Mouse (Mus musculus) small intestine, adult 2 months (tissue): ENCODE data around the gene Sppl3. TPM values are rescaled to one million over a fixed set of nuclear protein-coding genes. Genes with fewer than 3 reads are reported as not detected.
A peak's percentile ranks its signal among the peaks of the same experiment; 100 is the strongest.

Source experiments
- H3K27ac ChIP-seq: fragments of 200-500 bp; 2 replicates; pipeline ENCODE4 v1.5.1; 2012; ENCODE audit warnings: low read depth, low read length, control low read depth, inconsistent platforms; ENCODE audit not compliant: insufficient read depth
- H3K27me3 ChIP-seq: fragments of 200-500 bp; 2 replicates; pipeline ENCODE4 v1.6.1; 2012; ENCODE audit warnings: mild to moderate bottlenecking, moderate library complexity, low read length, inconsistent platforms; ENCODE audit not compliant: control insufficient read depth, insufficient read depth
- H3K36me3 ChIP-seq: fragments of 200-500 bp; 2 replicates; pipeline ENCODE4 v1.6.1; 2012; ENCODE audit warnings: mild to moderate bottlenecking, low read length, control low read depth, inconsistent platforms; ENCODE audit not compliant: control insufficient read depth, insufficient read depth
- H3K4me1 ChIP-seq: fragments of 200-500 bp; 2 replicates; pipeline ENCODE4 v1.6.1; 2012; ENCODE audit warnings: low read length, inconsistent platforms, mixed read lengths; ENCODE audit not compliant: control insufficient read depth, insufficient read depth, insufficient read length
- H3K4me3 ChIP-seq: fragments of 200-500 bp; 2 replicates; pipeline ENCODE4 v1.5.1; 2012; ENCODE audit warnings: low read depth, mild to moderate bottlenecking, control low read depth, inconsistent platforms, low read length, moderate library complexity
- CTCF ChIP-seq: fragments of 200-500 bp; IDR thresholded peaks from 2 replicates; pipeline ENCODE4 v1.5.1; 2012; ENCODE audit warnings: low read depth, mild to moderate bottlenecking, control low read depth, inconsistent platforms, low read length, moderate library complexity, mixed read lengths; ENCODE audit not compliant: insufficient replicate concordance, insufficient read length; ENCODE audit errors: extremely low read depth
- POLR2A ChIP-seq: fragments of 200-500 bp; IDR thresholded peaks from 2 replicates; pipeline ENCODE4 v1.6.1; 2012; ENCODE audit warnings: low read depth, mild to moderate bottlenecking, control low read depth, inconsistent platforms, low read length, moderate library complexity
- WGBS: fragments of 180-500 bp; shearing (Covaris S2); methylation state at CpG from one replicate; pipeline ENCODE4 v1.1.7; 2018; 5-methylcytosine and 5-hydroxymethylcytosine counted together
- polyA plus RNA-seq: library from polyadenylated mRNA; depleted of rRNA; stranded (reverse); fragments of >200 nt; gene quantifications from 2 replicates; pipeline ENCODE4 v1.2.3, GENCODE M21; 2012

The Sppl3 gene
- polyA plus RNA-seq, 1 experiment = 101 TPM

DNA sequence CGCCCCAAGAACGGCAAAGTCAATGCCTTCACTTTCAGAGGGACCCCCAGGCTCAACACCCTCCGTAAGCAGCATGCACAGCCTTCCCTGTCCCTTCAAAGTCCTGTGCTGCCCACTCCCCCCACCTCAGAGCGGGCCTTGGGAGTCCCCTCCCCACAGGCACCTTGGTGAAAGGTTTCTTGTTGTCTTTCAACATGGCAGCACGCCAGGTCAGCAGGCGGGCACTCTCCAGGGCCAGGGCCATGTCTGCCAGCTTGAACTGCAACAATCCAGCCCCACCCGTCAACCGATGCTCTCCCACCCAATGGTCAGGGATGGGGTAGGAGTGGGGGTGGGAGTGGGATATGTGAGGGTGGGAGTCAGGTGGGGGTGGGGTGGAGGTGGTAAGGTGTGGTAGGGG, 100.2 kb downstream of the Sppl3 start:
- no peaks in the 10 kb centered on the region for H3K4me1 ChIP-seq
- H3K36me3 ChIP-seq = peaks cover 29% of the 10 kb centered on the region
- H3K4me3 ChIP-seq = no peak overlapping the region
- TF ChIP-seq CTCF = no peak
- no peak for TF ChIP-seq POLR2A
- no peak overlapping the region for H3K27ac ChIP-seq
- no peaks in the 10 kb centered on the region for H3K27me3 ChIP-seq
- 82% methylated on average over 8 of the region's 8 CpGs for WGBS

DNA sequence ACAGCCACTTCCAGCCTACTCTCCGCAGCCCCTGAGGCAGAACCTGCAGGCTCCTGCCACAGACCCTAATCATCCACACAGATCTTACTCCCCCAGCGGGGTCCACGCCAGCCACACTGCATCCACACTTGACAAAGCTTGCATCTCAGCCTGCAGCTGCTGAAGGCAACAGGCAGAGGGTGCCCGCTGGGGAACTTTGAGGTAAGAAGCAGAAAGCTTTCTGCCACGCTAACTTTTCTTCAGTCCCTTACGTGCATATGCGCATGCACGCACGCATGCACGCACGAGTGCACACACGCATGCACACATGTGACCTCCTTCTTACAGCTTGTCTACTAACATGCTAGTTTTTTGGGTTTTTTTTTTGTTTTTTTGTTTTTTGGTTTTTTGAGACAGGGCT, 102.3 kb downstream of the Sppl3 start:
- TF ChIP-seq POLR2A (no peak), CTCF (no peak)
- Histone ChIP-seq H3K27me3 (no peaks in the 10 kb centered on the region), H3K27ac (no peak overlapping the region), H3K4me1 (no peaks in the 10 kb centered on the region), H3K36me3 (peaks cover 31% of the 10 kb centered on the region), H3K4me3 (no peak overlapping the region)
- 99% methylated on average over 12 of the region's 12 CpGs for WGBS

DNA sequence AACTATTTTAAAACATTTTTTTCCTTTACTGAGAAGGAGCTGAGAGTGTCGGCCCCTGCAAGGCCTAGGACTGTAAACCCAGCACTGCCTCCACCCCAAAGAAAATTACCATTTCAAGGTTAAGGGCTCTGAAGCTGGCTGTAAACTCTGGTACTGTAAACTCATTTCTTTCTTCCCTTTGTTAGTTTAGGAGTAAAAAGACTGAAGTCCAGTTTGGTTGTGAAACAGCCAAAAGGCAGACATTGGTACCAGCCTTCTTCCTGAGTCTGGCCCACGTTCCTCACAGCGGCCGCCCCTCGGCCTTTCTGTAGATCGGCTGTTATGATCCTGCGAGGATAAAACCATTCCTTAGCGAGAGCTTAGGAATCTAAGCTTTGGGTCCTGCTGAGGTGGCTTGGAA, 103.6 kb downstream of the Sppl3 start:
- TF ChIP-seq CTCF = no peak
- no peak for TF ChIP-seq POLR2A
- Histone ChIP-seq H3K27me3 (no peaks in the 10 kb centered on the region), H3K27ac (no peak overlapping the region), H3K4me3 (no peak overlapping the region), H3K36me3 (peaks cover 30% of the 10 kb centered on the region), H3K4me1 (peaks cover 1% of the 10 kb centered on the region; the same call in 1 of the 2 replicates)
- WGBS = 51% methylated on average over 8 of the region's 8 CpGs

DNA sequence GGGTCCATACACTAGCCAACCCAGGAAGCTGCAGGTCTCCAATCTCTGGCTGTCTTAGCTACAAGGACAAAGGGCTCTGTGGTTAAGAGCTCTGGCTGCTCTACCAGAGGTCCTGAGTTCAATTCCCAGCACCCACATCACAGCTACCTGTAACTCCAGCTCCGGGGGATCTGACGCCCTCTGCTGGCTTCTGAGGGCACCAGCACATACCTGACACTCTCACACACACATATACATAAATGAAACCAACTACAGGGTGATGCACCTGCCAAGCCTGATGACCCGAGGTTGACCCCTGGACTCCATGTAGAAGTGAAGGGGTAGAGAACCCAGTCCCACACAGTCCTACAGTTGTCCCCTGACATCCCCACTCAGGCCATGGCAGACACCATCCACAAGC, 105.5 kb downstream of the Sppl3 start:
- Histone ChIP-seq H3K4me1 (peaks cover 2% of the 10 kb centered on the region; the same call in 1 of the 2 replicates), H3K27ac (no peak overlapping the region), H3K36me3 (peaks cover 17% of the 10 kb centered on the region), H3K27me3 (no peaks in the 10 kb centered on the region), H3K4me3 (no peak overlapping the region)
- TF ChIP-seq POLR2A (no peak), CTCF (no peak)
- 89% methylated on average over 3 of the region's 3 CpGs for WGBS

DNA sequence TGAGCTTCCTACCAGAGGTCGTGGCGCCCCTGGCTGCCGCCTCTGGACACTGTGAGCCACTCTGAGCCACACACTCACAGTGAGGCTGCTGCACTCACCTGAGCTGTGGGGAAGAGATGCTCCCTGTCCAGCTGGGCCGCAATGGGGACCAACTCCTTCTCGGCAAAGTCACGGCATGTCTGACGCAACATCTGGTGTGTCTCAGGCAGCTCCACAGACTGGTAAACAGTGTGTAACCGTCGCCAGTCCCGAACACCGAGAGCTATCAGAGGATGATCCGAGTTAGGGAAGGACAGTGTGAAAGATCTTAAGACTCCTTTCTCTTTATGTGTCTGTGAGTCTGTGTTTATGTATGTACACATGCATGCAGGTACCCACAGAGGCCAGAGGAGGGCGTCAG, 106.5 kb downstream of the Sppl3 start:
- H3K27me3 ChIP-seq = no peaks in the 10 kb centered on the region
- 86% methylated on average over 13 of the region's 13 CpGs for WGBS
- H3K36me3 ChIP-seq = peaks cover 8% of the 10 kb centered on the region; the same call in 1 of the 2 replicates
- no peak overlapping the region for H3K4me3 ChIP-seq
- peaks cover 2% of the 10 kb centered on the region; the same call in 1 of the 2 replicates for H3K4me1 ChIP-seq
- no peak overlapping the region for H3K27ac ChIP-seq
- TF ChIP-seq POLR2A (no peak), CTCF (no peak)

DNA sequence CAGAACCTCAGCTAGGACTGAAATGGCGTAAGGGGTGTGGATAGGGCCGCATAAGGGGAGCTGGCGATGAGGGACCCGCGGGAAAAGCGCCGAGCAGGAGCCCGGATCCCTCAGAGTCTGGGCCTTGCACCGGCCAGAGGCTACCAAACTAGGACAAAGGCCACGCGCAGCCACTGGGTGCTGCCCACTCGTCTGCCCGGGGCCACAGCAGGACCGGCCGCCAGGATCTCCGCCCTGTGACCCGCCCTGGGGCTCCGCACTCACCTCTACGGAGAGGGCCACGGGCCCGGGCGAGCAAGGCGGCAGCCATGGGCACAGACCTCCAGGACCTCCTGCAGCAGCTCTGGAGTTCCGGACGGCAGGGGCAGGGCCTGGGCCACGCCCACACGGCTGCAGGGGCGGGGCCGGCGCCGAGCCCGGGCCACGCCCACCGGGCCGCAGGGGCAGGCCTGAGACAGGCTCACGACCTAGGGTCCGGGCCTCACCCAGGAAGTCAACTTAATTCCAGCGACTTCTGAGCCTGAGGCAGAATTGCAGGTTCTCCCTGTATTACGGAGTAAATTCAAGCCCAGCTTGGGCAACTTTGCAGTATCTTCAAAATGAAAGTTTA, 108.1 kb downstream of the Sppl3 start, which contains the start of gene Acads:
TSS of gene Acads (minus strand) at position 386 of the 610 bp plus-strand sequence.
- Histone ChIP-seq H3K27me3 (no peaks in the 10 kb centered on the region), H3K4me1 (peaks cover 2% of the 10 kb centered on the region; the same call in 1 of the 2 replicates), H3K4me3 (peak within 1 kb of the TSS; percentile 95), H3K36me3 (peaks cover 9% of the 10 kb centered on the region), H3K27ac (peak within 1 kb of the TSS; percentile 24; the same call in 1 of the 2 replicates)
- WGBS = 1% methylated on average over 39 of the region's 39 CpGs
- TF ChIP-seq CTCF = no peak
- TF ChIP-seq POLR2A = peak; percentile 44

DNA sequence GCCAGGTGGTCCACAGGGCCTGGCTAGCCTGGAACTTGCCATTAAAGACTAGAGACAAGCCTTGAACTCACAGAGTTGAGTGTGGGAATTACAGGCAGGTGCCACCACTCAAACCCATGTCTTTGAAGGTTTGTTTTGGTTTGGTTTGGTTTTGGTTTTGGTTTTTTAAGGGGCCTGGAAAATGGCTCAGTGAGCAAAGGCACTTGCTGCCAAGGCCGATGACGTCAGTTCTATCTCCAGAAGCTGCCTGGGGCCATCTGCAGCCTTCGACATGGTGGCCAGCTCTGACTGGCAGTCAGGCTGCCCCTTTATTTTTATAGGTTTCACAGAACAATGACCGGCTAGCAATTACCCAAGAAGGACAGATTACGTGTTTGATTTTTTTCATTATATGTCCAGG, 110.0 kb downstream of the Sppl3 start:
- TF ChIP-seq CTCF = no peak
- Histone ChIP-seq H3K36me3 (peaks cover 17% of the 10 kb centered on the region), H3K4me1 (peaks cover 4% of the 10 kb centered on the region), H3K27ac (no peak overlapping the region), H3K4me3 (no peak overlapping the region), H3K27me3 (no peaks in the 10 kb centered on the region)
- WGBS = 91% methylated on average over 5 of the region's 5 CpGs
